ENCODE assay signal across 20 mouse cellular contexts in genomic region chr3:53341304-53342206, GRCm38 (mm10).
DNase-seq lines count a peak whose midpoint lies in the region; ATAC-seq lines count a peak whose summit lies in the region.
"Had no signal": no experiment of that assay in that cellular context is flagged by ENCODE, and none has a peak within 500 bp of the region (broad histone marks: within the 10 kb centered on the region; RNA-seq: fewer than 3 reads in every experiment).

No protein-coding gene starts in this region.

- WGBS in hindbrain, embryonic 14.5 days, result 54% methylated on average over 22 of the region's 22 CpGs
- WGBS in hindbrain, embryonic 11.5 days, result 64% methylated on average over 22 of the region's 22 CpGs
- 72% methylated on average over 22 of the region's 22 CpGs for WGBS in embryonic facial prominence, embryonic 11.5 days

- H3K27me3 ChIP-seq in hindbrain, embryonic 14.5 days (ENCODE audit: control insufficient read depth, insufficient read depth, low read length), result no peaks in the 10 kb centered on the region
- no peaks in the 10 kb centered on the region for H3K27me3 ChIP-seq in hindbrain, embryonic 11.5 days (ENCODE audit: control insufficient read depth, insufficient read depth, low read length)
- H3K27me3 ChIP-seq in embryonic facial prominence, embryonic 11.5 days (ENCODE audit: control insufficient read depth, insufficient read depth, low read length), result no peaks in the 10 kb centered on the region
- H3K27me3 ChIP-seq: neural tube, embryonic 12.5 days had no signal

- H3K9me3 ChIP-seq in hindbrain, embryonic 14.5 days (ENCODE audit: control insufficient read depth, low read length), result no peaks in the 10 kb centered on the region
- no peaks in the 10 kb centered on the region for H3K9me3 ChIP-seq in hindbrain, embryonic 11.5 days (ENCODE audit: control insufficient read depth, low read length)
- no peaks in the 10 kb centered on the region for H3K9me3 ChIP-seq in embryonic facial prominence, embryonic 11.5 days (replicated peaks; ENCODE audit: control insufficient read depth, low read length)
- H3K9me3 ChIP-seq: limb, embryonic 12.5 days; neural tube, embryonic 12.5 days had no signal

- no peak overlapping the region; the same call in 1 of the 2 replicates for H3K27ac ChIP-seq in hindbrain, embryonic 14.5 days
- H3K27ac ChIP-seq in hindbrain, embryonic 11.5 days (ENCODE audit: low read depth, low read length), result no peak overlapping the region
- no peak overlapping the region for H3K27ac ChIP-seq in embryonic facial prominence, embryonic 11.5 days (replicated peaks; ENCODE audit: low read depth, low read length)
- H3K27ac ChIP-seq: gastrocnemius, adult 2 months; limb, embryonic 12.5 days; neural tube, embryonic 12.5 days; stomach, postnatal 0 days had no signal

- no peaks in the 10 kb centered on the region for H3K4me1 ChIP-seq in hindbrain, embryonic 14.5 days (replicated peaks; ENCODE audit: control insufficient read depth, insufficient read depth, low read length)
- no peaks in the 10 kb centered on the region for H3K4me1 ChIP-seq in hindbrain, embryonic 11.5 days (replicated peaks; ENCODE audit: control insufficient read depth, insufficient read depth, low read length)
- no peaks in the 10 kb centered on the region for H3K4me1 ChIP-seq in embryonic facial prominence, embryonic 11.5 days (ENCODE audit: control insufficient read depth, insufficient read depth, low read length)

- H3K9ac ChIP-seq in hindbrain, embryonic 14.5 days, result no peak overlapping the region
- H3K9ac ChIP-seq in hindbrain, embryonic 11.5 days (ENCODE audit: low read depth, low read length), result no peak overlapping the region
- H3K9ac ChIP-seq in embryonic facial prominence, embryonic 11.5 days (replicated peaks; ENCODE audit: low read length), result no peak overlapping the region
- H3K9ac ChIP-seq: limb, embryonic 12.5 days; neural tube, embryonic 12.5 days had no signal

- H3K36me3 ChIP-seq in hindbrain, embryonic 14.5 days (replicated peaks; ENCODE audit: control insufficient read depth, insufficient read depth), result no peaks in the 10 kb centered on the region
- no peaks in the 10 kb centered on the region for H3K36me3 ChIP-seq in hindbrain, embryonic 11.5 days (ENCODE audit: control insufficient read depth, insufficient read depth, low read length)
- H3K36me3 ChIP-seq in embryonic facial prominence, embryonic 11.5 days (replicated peaks; ENCODE audit: control insufficient read depth, insufficient read depth, low read depth, low read length), result no peaks in the 10 kb centered on the region
- H3K36me3 ChIP-seq: limb, embryonic 12.5 days; neural tube, embryonic 12.5 days had no signal

- no peak for DNase-seq in hindbrain, embryonic 14.5 days (ENCODE audit: low spot score)
- no peak for DNase-seq in hindbrain, embryonic 11.5 days (ENCODE audit: low spot score)
- DNase-seq in embryonic facial prominence, embryonic 11.5 days (ENCODE audit: low spot score), result peak; percentile 37
- peak; percentile 60 for DNase-seq in mesoderm, embryonic 11.5 days (ENCODE audit: low read depth, low spot score)
- no peak for DNase-seq in gastrocnemius, adult 18-20 months (ENCODE audit: low spot score)
- DNase-seq in liver, result no peak
- DNase-seq in retina, postnatal 1 day, result no peak
- DNase-seq: adrenal gland, adult 2 months; B cell, adult 2 months; cerebellum, adult 9-11 months; gastrocnemius, adult 2 months; heart, postnatal 36 days; kidney, postnatal 36 days; lung, postnatal 10 days; right cerebral cortex, postnatal 4 days had no signal

- ATAC-seq in hindbrain, embryonic 14.5 days (ENCODE audit: low FRiP score), result peak; percentile 54; the same call in 1 of the 2 replicates
- ATAC-seq in hindbrain, embryonic 11.5 days (ENCODE audit: low FRiP score), result no peak
- ATAC-seq in embryonic facial prominence, embryonic 11.5 days (replicated peaks; ENCODE audit: insufficient number of reproducible peaks, low FRiP score, low TSS enrichment, low read depth), result no peak
- ATAC-seq: intestine, embryonic 16.5 days; midbrain, embryonic 16.5 days had no signal

- no peak overlapping the region for H3K4me3 ChIP-seq in hindbrain, embryonic 14.5 days (replicated peaks; ENCODE audit: low read length)
- no peak overlapping the region for H3K4me3 ChIP-seq in hindbrain, embryonic 11.5 days (ENCODE audit: low read depth, low read length)
- no peak overlapping the region for H3K4me3 ChIP-seq in embryonic facial prominence, embryonic 11.5 days (ENCODE audit: low read depth, low read length)
- H3K4me3 ChIP-seq: gastrocnemius, adult 2 months; limb, embryonic 12.5 days; neural tube, embryonic 12.5 days had no signal

- no peak overlapping the region for H3K4me2 ChIP-seq in hindbrain, embryonic 14.5 days (replicated peaks)
- H3K4me2 ChIP-seq in hindbrain, embryonic 11.5 days (replicated peaks; ENCODE audit: low read depth, low read length), result no peak overlapping the region
- no peak overlapping the region for H3K4me2 ChIP-seq in embryonic facial prominence, embryonic 11.5 days (ENCODE audit: low read depth, low read length)
- H3K4me2 ChIP-seq: limb, embryonic 12.5 days; neural tube, embryonic 12.5 days had no signal

Comparison
In these comparisons a context has a peak if more than half of its experiments do, and no peak if none do; other contexts are left out.
1. DNase-seq: peak in embryonic facial prominence, embryonic 11.5 days (single experiment) and mesoderm, embryonic 11.5 days (single experiment); none in hindbrain, embryonic 14.5 days (single experiment), hindbrain, embryonic 11.5 days (single experiment), gastrocnemius, adult 18-20 months (single experiment), liver (single experiment) and retina, postnatal 1 day (single experiment).